Mouse (Mus musculus) layer of hippocampus, postnatal 36 days (tissue): Measurements from ENCODE around the gene Six1. TPM values are rescaled to one million over a fixed set of nuclear protein-coding genes. Genes with fewer than 3 reads are reported as not detected.
"Not testable (repeated sequence)": the region's sequence is repeated elsewhere in the genome, so short reads cannot be mapped to it uniquely, and the experiment has no call there.

Source experiments
- DNase-seq, 2 experiments: peaks; one replicate each; pipeline ENCODE4 v3.0.0; 2022
- total RNA-seq, 2 experiments: library from RNA; stranded (reverse); gene quantifications; 2 replicates each; pipeline ENCODE4 v1.2.3; 2021

The Six1 gene
- total RNA-seq, 2 experiments from 2014 or later, result 0.22 TPM; not detected in 1

- no peak for DNase-seq
Measured at GRCm38 (mm10) chr12:73034901-73035895, 18.5 kb downstream of the Six1 start.

- no peak for DNase-seq
Measured at GRCm38 (mm10) chr12:73032665-73033064, 21.0 kb downstream of the Six1 start.

GRCm38 (mm10) chr12:73031315-73031714, 22.4 kb downstream of the Six1 start:
- DNase-seq, result no peak

- no peak for DNase-seq
Measured at GRCm38 (mm10) chr12:73025490-73025889, 28.2 kb downstream of the Six1 start.

DNA sequence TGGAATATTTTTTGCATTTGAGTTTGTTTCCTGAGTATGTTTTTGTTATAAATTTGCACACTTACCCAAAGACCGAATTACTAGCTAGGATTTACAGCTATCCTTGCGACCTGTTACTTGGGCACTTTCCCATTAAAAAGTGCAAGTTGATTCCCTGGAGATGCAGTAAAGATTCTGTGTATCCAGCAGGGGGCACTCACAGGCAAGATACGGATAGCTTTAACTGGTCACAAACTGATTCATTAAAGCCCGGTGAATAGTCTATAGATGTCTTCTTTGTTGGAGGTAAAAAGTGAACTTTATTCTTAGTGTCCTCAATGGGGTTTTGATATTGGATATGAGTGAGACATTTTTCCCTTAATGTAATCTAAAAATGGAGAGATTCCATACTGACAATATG, 32.7 kb downstream of the Six1 start:
- peak; percentile 34 to 53 for DNase-seq

DNA sequence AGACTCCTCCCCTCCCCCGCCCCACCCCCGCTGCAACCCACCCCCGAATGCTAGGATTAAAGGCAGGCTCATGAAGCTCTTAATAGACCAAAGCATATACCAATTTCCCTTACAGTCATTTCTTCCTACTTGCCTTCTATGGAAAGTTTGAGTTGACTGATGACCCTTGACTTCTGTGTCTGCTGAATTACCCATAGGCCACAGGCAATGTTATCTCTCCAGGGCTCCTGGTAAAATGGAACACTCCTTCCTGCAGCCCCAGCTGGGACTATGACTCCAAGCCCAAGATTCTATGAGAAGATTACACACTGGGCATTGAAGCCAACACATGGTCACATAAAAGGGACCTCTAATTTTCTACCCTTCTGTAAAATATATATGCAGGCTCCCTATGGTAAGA, 33.3 kb downstream of the Six1 start:
- DNase-seq, result no peak

DNA sequence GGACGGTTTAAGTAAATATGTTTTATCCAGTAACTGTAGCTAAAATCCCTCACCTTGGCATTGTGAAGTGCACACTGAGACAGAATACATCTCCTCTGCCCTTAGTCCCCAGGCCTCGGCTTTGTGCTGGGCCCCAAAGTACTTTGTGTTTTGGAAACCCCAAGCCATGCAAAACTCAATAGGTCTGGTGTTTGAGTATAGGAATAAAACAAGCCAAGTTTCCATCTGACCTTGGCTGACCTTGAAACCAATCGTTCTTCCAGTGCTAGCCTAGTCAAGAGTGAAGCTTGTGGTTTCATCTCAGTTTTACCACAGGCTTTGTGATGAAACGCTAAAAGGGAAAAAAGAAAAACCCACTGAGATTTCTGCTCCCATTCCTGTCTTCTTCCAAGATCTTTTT, 34.8 kb downstream of the Six1 start:
- no peak for DNase-seq

DNA sequence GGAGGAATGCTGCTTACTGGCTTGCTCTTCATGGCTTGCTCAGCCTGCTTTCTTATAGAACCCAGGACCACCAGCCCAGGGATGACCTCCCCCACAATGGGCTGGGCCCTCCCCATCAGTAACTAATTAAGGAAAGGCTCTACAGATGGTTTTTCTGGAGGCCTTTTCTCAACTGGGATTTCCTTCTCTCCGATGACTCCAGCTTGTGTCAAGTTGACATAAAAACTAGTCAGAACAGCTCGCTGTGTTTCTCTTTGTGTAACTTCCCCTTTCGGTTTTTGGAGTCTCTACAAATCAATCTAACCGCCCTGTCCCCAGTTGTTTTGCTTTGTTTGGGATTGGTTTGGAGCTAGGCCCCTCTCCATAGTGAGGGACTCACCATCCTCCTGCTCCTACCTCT, 37.5 kb downstream of the Six1 start:
- no peak for DNase-seq

DNA sequence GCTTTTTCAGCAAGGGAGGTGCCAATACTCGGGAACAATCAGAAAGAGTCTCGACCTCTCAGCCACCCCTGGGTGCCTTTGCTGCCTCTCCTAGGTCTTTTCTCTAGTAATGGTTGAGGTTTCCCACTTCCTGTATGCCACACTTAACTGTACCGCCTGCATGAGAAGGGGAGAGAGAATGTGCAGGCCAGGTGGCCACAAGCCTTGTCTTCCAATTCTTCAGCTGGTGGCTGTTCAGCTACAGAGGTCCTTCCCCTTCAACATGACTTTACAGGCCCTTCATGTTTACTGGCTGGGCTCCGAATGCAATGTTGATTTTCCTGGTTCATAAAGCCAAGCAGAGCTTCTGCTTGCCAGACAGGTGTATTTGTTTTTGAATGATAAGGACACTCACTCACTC, 39.4 kb downstream of the Six1 start:
- no peak for DNase-seq

DNA sequence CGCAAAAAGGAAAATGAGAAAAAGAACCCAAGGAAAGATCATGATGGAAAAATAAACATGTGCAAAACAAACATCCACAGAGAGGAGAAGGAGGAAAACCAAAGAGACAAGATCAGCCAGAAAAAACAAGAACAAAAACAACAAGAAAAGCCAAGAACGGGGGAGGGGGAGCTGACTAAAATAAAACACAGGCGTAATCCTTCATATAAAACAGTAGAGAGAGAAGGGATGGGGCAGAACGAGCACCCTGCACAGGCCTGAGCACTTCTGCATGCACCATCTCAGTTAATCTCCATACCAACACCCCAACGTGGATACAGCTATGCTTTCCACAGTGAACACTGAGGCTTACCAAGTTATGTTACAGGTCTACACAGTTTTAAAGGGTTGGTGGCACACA, 40.9 kb downstream of the Six1 start:
- no peak for DNase-seq

- DNase-seq, result no peak
Measured at GRCm38 (mm10) chr12:73012136-73012785, 41.4 kb downstream of the Six1 start.

GRCm38 (mm10) chr12:73002903-73003302, 50.8 kb downstream of the Six1 start:
- not testable (repeated sequence) for DNase-seq

DNA sequence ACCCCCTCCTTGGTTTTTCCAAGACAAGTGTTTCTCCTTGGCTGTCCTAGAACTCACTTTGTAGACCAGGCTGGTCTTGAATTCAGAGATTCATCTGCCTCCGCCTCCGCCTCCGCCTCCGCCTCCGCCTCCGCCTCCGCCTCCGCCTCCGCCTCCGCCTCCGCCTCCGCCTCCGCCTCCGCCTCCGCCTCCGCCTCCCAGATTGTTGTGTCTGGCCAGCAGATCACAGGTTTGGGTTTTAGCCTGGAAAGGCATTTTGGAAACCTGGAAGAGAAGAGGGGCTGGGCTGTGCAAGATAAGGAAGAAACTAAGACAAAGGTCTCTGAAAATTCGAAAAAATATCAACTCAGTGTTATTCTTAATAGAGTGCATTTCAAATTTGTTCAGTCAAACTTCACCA, 51.4 kb downstream of the Six1 start:
- not testable (repeated sequence) for DNase-seq

- no peak for DNase-seq
Measured at GRCm38 (mm10) chr12:72998105-72999001, 55.3 kb downstream of the Six1 start.

DNA sequence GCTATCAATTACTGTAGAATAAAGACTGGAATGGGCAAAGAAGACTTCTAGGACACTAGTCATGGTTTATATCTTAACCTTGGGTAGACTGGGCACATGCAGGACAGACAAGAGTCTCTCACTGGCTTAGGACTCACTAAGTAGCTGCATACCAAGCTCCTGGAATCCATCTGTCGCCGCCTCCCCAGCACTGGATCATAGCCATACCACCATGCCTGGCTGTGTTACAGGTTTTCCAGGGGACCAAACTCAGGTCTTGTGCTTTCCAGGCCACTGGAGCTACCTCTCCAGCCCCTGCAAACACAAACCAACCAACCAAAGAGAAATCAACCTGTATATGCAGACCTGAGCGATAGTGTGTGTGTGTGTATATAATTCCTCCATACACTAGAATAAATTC, 57.0 kb downstream of the Six1 start:
- no peak for DNase-seq

Other genes starting within 250 kb of the Six1 start
- gene Six6, start 114.0 kb downstream of the Six1 start, total RNA-seq, result not detected
- 1 to 10 TPM; 5.2 to 8.2 TPM for gene 4930447C04Rik, start 113.1 kb downstream of the Six1 start, total RNA-seq
- gene Six4, start 59.6 kb upstream of the Six1 start, total RNA-seq, result under 1 TPM; 0.85 to 0.86 TPM
- 10 to 100 TPM; 22.0 to 23.9 TPM for gene Mnat1, start 69.8 kb upstream of the Six1 start, total RNA-seq
- gene Trmt5, start 232.8 kb upstream of the Six1 start, total RNA-seq, result 10 to 100 TPM in 1 of 2 experiments, 1 to 10 TPM in 1; 9.8 to 11.0 TPM
- gene Slc38a6, start 232.9 kb upstream of the Six1 start, total RNA-seq, result 10 to 100 TPM; 13.8 to 16.8 TPM